Mouse (Mus musculus): ENCODE measurements around the gene Trim17. TPM values are rescaled to one million over a fixed set of nuclear protein-coding genes. Genes with fewer than 3 reads are reported as not detected.

The Trim17 gene
- polyA plus RNA-seq, 1 experiment, result 7.4 TPM

GRCm38 (mm10) chr11:58955143-58955867 is 820 bp downstream of the Trim17 start:
- Histone ChIP-seq H3K4me3 (ENCODE audit: insufficient read depth, low read length) (peak overlapping the region; percentile 76), H3K27ac (ENCODE audit: insufficient read depth, low read length) (peak overlapping the region; percentile 95), H3K4me1 (ENCODE audit: control insufficient read depth, insufficient read depth, low read length) (peaks cover 4% of the 10 kb centered on the region; the same call in 1 of the 2 replicates)
- TF ChIP-seq CTCF (IDR thresholded peaks at IDR 0.05; ENCODE audit: extremely low read depth, insufficient read depth, low read length) (no peak), POLR2A (IDR thresholded peaks at IDR 0.05; ENCODE audit: extremely low read depth, insufficient read depth, low read length) (no peak)

GRCm38 (mm10) chr11:58955868-58956257 is 1.4 kb downstream of the Trim17 start:
- Histone ChIP-seq H3K4me1 (ENCODE audit: control insufficient read depth, insufficient read depth, low read length) (peaks cover 4% of the 10 kb centered on the region; the same call in 1 of the 2 replicates), H3K27ac (ENCODE audit: insufficient read depth, low read length) (no peak overlapping the region), H3K4me3 (ENCODE audit: insufficient read depth, low read length) (peak overlapping the region; percentile 76)

GRCm38 (mm10) chr11:58957226-58957914 is 2.9 kb downstream of the Trim17 start:
- Histone ChIP-seq H3K4me1 (ENCODE audit: control insufficient read depth, insufficient read depth, low read length) (peaks cover 4% of the 10 kb centered on the region; the same call in 1 of the 2 replicates), H3K4me3 (ENCODE audit: insufficient read depth, low read length) (peak overlapping the region; percentile 76), H3K27ac (ENCODE audit: insufficient read depth, low read length) (0 out of 2 replicates have a peak overlapping the region, but pooled peaks have one; percentile 20)
- TF ChIP-seq POLR2A (IDR thresholded peaks at IDR 0.05; ENCODE audit: extremely low read depth, insufficient read depth, low read length) (no peak), CTCF (IDR thresholded peaks at IDR 0.05; ENCODE audit: extremely low read depth, insufficient read depth, low read length) (no peak)

More at GRCm38 (mm10) chr11:58955868-58956257, 1.4 kb downstream of the Trim17 start:
- TF ChIP-seq CTCF (IDR thresholded peaks at IDR 0.05; ENCODE audit: extremely low read depth, insufficient read depth, low read length) (no peak), POLR2A (IDR thresholded peaks at IDR 0.05; ENCODE audit: extremely low read depth, insufficient read depth, low read length) (no peak)

- H3K4me3 ChIP-seq (ENCODE audit: insufficient read depth, low read length), result no peak overlapping the region; the same call in 1 of the 2 replicates
- peaks cover 4% of the 10 kb centered on the region; the same call in 1 of the 2 replicates for H3K4me1 ChIP-seq (ENCODE audit: control insufficient read depth, insufficient read depth, low read length)
- no peak overlapping the region for H3K27ac ChIP-seq (ENCODE audit: insufficient read depth, low read length)
- TF ChIP-seq CTCF (IDR thresholded peaks at IDR 0.05; ENCODE audit: extremely low read depth, insufficient read depth, low read length), result no peak
- no peak for TF ChIP-seq POLR2A (IDR thresholded peaks at IDR 0.05; ENCODE audit: extremely low read depth, insufficient read depth, low read length)
Measured at GRCm38 (mm10) chr11:58958536-58958935, 4.1 kb downstream of the Trim17 start.

GRCm38 (mm10) chr11:58959186-58959825 is 4.8 kb downstream of the Trim17 start:
- no peak overlapping the region for H3K27ac ChIP-seq (ENCODE audit: insufficient read depth, low read length)
- peaks cover 4% of the 10 kb centered on the region; the same call in 1 of the 2 replicates for H3K4me1 ChIP-seq (ENCODE audit: control insufficient read depth, insufficient read depth, low read length)
- H3K4me3 ChIP-seq (ENCODE audit: insufficient read depth, low read length), result peak overlapping the region; percentile 43; the same call in 1 of the 2 replicates
- TF ChIP-seq CTCF (IDR thresholded peaks at IDR 0.05; ENCODE audit: extremely low read depth, insufficient read depth, low read length) (no peak), POLR2A (IDR thresholded peaks at IDR 0.05; ENCODE audit: extremely low read depth, insufficient read depth, low read length) (no peak)

GRCm38 (mm10) chr11:58959921-58960465 is 5.5 kb downstream of the Trim17 start:
- H3K4me1 ChIP-seq (ENCODE audit: control insufficient read depth, insufficient read depth, low read length), result peaks cover 4% of the 10 kb centered on the region; the same call in 1 of the 2 replicates
- peak overlapping the region; percentile 43 for H3K4me3 ChIP-seq (ENCODE audit: insufficient read depth, low read length)
- no peak overlapping the region for H3K27ac ChIP-seq (ENCODE audit: insufficient read depth, low read length)
- TF ChIP-seq POLR2A (IDR thresholded peaks at IDR 0.05; ENCODE audit: extremely low read depth, insufficient read depth, low read length), result peak; percentile 43
- TF ChIP-seq CTCF (IDR thresholded peaks at IDR 0.05; ENCODE audit: extremely low read depth, insufficient read depth, low read length), result peak; percentile 11; the same call in 1 of the 2 replicates

- Histone ChIP-seq H3K27ac (ENCODE audit: insufficient read depth, low read length) (no peak overlapping the region), H3K4me1 (ENCODE audit: control insufficient read depth, insufficient read depth, low read length) (peaks cover 4% of the 10 kb centered on the region; the same call in 1 of the 2 replicates), H3K4me3 (ENCODE audit: insufficient read depth, low read length) (no peak overlapping the region)
- TF ChIP-seq CTCF (IDR thresholded peaks at IDR 0.05; ENCODE audit: extremely low read depth, insufficient read depth, low read length) (no peak), POLR2A (IDR thresholded peaks at IDR 0.05; ENCODE audit: extremely low read depth, insufficient read depth, low read length) (no peak; the same call in 1 of the 2 replicates)
Measured at GRCm38 (mm10) chr11:58961364-58962177, 7.1 kb downstream of the Trim17 start.

GRCm38 (mm10) chr11:58963543-58963942 is 9.1 kb downstream of the Trim17 start:
- no peak for TF ChIP-seq POLR2A (IDR thresholded peaks at IDR 0.05; ENCODE audit: extremely low read depth, insufficient read depth, low read length)
- TF ChIP-seq CTCF (IDR thresholded peaks at IDR 0.05; ENCODE audit: extremely low read depth, insufficient read depth, low read length), result no peak
- Histone ChIP-seq H3K27ac (ENCODE audit: insufficient read depth, low read length) (no peak overlapping the region), H3K4me1 (ENCODE audit: control insufficient read depth, insufficient read depth, low read length) (peaks cover 4% of the 10 kb centered on the region; the same call in 1 of the 2 replicates), H3K4me3 (ENCODE audit: insufficient read depth, low read length) (no peak overlapping the region)
